Mouse (Mus musculus): Measurements from ENCODE around the gene Tulp2.
"Not testable (repeated sequence)": the region's sequence is repeated elsewhere in the genome, so short reads cannot be mapped to it uniquely, and the experiment has no call there.

The Tulp2 gene

DNA sequence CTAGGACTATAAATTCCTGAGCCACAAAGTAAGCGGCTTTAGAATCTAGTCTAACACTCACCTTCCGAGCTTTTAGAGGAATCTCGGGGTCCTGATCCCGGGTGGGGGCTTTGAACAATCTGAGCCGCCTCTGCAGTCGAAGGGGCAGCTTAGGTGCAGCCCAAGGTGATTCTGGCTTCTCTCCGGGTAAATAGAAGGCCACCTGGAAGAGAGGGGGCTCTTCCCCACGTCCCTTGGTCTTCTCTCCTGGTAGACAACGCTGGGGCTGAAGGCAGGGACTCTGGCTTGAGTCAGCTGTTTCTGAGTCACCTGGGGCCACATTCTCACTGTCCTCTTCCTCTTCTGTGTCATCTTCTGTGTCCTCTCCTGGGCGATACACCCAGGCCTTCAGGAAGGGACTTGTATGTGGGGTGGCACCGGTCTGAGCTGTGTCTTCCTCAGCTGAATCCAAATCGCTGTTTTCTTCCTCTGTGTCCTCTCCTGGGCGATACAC lies 42.0 kb downstream of the Tulp2 start:
- DNase-seq = no peak

DNA sequence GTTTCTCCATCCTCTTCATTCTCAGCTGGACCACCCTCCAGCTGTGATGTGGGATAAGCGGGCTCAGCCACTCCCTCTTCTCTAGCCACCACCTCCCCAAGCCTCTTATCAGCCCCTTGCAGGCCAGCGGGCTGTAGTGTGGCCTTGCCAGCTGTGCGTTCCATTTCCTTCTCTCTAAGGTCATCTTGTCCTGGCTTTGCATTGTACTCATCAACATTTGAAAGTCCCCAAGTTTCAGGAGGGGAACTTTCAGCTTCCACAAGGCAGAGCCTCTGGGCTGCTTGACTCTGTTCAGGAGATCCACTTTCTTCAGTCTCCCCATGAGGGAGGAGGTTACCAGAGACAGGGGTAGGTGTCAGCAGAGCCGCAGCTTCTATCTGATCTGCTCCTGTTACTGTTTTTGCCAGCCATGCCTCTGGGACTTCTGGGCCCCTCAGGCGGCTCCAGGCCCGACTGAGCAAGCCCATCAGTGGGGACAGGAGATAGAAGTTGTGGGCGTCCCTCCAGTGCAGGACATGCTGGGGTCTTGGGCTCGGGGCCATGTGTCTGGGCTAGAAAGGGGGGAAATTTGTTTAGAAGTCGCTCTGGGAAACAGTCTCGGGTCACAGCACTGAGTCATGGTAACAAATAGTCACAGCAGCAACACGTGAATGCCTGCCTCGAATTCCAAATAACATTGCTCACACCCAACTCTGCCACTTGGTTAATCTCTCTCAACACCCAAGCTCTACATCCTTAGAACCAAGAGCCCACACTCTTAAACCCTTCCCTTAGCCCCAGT lies 43.4 kb downstream of the Tulp2 start:
- DNase-seq = no peak

DNA sequence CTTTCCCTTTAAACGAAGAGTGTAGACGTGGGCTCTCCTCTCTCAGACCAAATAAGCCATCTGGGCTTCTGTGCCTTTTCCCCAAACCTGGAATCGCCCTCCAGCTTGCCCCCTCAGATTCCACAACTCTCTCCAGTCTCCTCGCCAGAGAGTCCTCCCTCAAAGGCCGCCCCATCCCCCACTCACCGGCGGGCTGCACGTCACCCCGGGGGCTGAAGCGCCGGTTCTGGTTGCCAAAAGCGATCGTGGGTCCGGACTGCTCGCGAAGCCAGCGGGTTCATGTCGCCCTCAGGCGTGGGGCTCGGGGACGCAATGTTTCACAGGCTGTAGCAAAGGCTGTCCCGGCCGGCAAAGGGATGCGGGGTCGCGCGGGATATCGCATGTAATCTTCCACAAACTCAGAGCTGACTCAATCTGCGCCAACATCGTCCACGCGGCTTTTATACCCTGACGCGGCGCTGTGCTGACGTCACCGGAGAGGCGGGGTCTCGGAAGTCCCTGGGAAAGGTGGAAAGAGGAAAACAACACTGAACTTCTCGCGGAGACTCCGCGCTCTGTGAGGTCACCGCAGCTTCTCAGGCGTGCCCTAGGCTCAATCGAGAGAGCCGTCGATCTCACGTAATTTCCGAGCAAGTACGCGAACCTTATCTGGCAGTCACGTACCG lies 44.3 kb downstream of the Tulp2 start, which contains the start of the genes Ppp1r15a and Plekha4:
Gene Ppp1r15a, minus strand, starts transcription at position 460 of the 665 bp plus-strand sequence.
Gene Plekha4, plus strand, starts transcription at position 522 of the 665 bp plus-strand sequence.
- peak; percentile 97 for DNase-seq

DNA sequence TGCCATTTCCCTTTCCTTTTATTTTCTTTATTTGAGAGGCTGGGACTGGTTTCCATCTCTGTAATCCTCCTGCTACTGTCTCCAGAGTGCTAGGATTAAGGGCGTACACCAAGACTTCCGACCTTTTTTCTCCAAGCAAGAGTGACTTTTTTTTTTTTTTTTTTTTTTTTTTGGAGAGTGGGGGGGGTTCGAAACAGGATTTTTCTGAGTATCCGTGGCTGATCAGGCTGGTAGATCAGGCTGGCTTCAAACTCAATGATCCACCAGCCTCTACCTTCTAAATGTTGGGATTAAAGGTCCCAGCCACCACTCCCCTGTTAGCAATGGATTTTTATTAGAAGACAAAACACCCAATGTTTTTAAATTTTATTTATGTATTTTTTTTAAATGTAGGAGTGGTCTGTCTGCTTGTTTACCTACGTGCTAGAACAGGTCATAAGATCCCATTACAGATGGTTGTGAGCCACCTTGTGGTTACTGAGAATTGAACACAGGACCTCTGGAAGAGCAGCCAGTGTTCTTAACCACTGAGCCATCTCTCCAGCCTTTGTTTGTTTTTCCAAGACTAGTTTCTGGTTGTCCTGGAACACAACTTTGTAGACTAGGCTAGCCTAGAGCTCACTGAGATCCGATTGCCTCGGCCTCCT lies 44.9 kb downstream of the Tulp2 start:
- DNase-seq = peak; percentile 36

DNA sequence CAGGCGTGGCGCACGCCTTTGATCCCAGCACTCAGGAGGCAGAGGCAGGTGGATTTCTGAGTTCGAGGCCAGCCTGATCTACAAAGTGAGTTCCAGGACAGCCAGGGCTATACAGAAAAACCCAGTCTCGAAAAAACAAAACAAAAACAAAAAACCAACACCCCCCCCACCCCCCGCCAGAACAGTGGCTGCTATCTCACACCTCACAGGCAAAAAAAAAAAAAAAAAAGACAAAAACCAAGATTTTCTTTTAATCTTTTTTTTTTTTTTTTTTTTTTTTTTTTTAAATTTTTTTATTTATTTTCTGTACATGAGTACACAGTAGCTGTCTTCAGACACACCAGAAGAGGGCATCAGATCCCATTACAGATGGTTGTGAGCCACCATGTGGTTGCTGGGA lies 45.5 kb downstream of the Tulp2 start:
- not testable (repeated sequence) for DNase-seq

DNA sequence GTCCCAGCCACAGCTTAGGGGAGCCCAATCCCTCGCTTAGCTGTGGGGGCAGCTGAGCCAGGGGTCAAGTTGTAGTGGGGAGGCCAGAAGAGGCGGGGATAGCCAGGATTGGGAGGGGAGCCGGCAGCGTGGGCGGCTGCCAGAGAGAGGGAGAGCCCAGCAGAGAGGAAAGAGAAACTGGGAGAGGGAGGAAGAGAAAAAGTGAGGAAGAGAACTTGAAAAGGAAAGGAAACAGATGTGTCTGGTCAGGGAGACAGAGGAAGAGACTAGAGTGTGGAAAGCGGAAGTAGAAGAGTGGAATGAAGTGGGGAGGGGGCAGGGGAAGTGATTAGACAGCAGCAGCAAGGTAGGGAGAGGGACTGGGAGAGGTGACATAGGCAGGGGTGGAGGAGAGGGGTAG lies 47.8 kb downstream of the Tulp2 start:
- DNase-seq = no peak

DNA sequence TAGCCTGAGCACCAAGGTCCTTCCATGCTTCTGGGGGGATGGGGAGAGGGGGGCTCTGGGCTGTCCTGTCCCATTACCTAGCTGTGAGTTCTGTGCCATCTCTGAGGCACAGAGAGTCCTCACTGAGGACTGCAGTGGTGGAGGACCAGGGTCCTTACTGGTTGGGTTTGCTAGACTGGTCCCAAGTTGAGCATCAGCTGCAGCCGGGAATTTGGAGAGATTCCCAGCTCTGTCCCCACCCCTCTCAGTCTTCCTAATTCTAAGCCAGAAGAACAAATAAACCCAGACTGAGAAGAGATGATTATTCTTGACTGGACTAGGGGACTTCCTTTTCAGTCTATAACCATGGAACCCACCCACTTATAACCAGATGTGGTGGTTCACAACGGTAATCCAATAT lies 49.0 kb downstream of the Tulp2 start:
- DNase-seq = no peak

DNA sequence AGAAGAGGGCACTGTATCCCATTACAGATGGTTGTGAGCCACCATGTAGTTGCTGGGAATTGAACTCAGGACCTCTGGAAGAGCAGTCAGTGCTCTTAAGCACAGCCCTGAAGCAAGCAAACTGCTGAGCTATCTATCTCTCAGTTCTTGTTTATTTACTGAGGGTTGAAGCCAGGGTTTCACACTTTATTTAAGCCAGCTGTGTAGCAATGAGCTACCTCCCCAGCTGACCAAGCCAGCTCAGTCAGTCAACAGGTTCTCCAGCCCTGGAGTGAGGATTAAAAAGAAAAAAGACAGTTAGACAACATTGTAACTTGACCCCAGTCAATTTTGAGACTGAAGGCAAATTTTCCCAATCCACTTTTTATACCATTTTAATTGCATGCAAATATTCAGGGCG lies 54.0 kb downstream of the Tulp2 start:
- no peak for DNase-seq

DNA sequence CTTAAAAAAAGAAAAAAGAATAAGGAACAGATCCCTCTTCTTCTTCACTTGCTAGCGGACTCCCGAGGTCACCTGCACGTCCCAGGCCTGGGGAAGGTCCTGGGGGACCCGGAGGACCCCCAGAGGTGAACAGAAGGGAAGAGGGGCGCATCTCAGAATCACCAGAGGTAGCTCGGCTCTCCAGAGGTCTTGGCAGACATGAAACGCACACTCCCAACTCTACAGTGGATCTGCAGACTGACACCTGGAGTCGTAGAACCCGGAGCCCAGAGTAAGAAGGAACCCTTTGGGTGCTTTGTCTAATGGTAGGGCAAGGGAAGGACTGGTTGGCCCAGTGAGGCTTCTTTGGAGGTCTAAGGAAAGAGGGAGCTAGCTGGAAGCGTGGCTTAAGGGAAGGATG lies 55.9 kb downstream of the Tulp2 start:
- DNase-seq = no peak

DNA sequence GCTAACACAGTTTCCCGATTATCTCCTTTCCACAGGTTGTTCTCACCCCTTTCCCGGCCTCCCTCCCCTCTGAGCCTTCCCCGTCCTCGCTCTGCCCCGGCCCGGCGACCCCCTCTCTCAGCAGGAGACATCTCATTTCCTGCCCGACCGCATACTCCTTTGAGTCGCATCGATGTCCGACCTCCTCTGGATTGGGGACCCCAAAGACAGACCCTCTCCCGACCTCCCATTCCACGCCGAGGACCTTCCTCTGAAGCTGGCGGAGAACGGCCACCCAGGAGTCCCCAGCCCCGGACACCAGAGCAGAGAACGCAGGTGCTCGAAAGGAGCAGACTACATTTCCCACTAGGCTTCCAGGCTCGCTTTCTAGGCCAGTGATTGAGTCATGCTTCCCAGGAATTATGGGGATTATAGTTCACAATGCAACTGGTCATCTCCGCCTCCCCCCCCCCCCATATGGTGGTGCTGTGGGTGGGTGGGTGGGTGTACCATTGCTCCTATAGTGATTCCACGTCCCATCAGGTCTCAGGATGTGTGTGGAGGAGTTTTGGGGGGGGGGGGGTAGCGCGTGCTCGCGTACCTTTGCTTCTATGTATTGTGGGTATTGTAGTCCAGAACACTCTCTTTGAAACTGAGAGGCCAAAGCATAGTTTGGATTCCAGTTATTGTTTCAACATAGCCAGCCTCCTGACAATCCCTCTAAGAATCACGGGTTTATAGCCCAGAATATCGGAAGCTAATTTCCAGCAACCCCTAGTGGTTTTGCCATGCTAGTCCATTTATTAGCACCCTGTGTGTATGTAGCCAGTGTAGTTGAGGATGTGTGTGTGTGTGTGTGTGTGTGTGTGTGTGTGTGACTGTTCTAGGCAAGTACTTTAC lies 56.7 kb downstream of the Tulp2 start:
- DNase-seq = no peak

DNA sequence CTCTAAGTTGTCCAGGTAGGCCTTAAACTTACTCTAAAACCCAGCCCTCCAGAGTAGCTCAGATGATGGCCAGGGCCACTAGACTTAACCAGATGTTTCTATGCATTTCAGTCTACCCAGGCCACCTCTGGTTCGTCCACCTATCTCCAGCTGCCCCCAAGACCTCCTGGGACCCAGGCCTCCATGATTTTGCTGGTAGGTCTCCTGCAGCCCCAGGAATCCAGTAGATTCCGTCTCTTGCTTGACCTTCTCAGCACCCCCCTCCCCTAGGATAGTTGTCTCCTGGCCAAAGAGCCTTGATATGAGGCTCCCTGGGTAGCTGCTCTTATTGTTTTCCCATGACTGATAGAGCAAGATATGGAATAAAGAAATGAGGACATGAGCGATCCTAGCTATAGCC lies 57.4 kb downstream of the Tulp2 start:
- no peak for DNase-seq

DNA sequence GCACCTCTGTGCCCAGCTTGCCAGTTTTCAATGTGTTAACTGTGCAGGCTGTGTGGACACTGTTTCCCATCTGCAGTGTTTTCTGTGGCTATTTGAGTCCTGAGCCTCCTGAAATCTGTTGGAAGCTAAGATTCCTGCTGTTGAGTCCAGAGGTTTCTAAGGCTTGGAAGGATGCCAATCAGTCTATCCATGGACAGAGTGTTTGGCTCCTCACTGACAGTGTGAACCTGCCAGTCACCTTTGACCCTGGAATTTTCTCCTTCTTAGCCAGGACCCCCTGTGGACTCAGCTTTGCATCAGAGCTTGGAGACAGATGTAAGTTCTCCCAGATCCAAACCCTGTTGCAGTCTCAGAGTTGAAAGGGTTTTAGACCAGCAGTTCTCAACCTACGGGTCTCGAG lies 58.5 kb downstream of the Tulp2 start:
- DNase-seq = no peak

DNA sequence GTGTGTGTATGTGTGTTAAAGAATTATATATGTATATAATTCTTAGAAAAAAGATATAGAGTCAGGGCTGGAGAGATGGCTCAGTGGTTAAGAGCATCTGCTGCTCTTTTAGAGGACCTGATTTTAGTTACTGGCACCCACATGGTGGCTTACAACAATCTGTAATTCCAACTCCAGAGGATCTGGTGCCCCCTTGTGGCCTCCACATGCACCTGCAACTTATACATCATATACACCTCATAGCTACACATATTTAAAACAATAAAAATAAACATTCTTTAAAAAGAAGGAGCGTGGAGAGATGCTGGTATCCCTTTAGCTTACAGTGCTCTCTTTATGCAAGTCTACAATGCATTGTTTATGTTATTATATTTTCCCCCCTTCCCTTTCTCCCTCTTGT lies 62.8 kb downstream of the Tulp2 start:
- DNase-seq = no peak

DNA sequence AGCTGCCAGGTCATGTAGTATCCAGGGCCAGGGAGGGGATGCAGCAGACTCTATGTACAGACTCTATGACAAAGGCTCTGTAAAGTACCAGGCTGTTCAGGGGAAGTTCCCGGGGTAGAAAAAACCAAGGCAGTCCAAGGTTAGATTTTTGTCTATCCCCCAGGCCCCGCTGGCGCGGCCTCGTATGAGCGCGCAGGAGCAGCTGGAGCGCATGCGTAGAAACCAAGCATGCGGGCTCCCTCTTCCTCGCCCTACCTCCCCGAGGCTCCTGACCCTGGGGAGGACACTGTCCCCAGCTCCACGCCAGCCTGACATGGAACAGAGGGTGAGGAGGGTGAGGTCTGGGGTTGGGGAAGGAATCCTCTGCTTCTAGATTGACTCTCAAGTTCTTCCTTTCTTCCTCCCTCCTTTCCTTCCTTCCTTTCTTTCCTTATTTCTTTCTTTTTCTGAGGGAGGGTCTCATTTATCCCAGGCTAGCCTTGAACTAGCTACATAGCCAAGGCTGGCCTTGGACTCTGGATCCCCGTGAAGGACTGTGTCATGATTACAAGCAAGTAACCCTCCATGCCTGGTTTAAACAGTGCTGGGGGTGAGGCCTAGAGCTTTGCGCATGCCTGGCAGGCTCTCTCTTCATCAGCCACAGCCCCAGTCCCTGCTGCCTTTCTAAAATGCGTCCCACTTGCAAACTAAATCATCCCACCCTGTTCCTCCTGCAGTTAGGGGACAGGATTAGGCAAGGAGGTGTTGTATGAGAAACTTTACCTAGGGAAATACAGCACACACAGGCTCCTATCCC lies 68.2 kb downstream of the Tulp2 start:
- no peak for DNase-seq

DNA sequence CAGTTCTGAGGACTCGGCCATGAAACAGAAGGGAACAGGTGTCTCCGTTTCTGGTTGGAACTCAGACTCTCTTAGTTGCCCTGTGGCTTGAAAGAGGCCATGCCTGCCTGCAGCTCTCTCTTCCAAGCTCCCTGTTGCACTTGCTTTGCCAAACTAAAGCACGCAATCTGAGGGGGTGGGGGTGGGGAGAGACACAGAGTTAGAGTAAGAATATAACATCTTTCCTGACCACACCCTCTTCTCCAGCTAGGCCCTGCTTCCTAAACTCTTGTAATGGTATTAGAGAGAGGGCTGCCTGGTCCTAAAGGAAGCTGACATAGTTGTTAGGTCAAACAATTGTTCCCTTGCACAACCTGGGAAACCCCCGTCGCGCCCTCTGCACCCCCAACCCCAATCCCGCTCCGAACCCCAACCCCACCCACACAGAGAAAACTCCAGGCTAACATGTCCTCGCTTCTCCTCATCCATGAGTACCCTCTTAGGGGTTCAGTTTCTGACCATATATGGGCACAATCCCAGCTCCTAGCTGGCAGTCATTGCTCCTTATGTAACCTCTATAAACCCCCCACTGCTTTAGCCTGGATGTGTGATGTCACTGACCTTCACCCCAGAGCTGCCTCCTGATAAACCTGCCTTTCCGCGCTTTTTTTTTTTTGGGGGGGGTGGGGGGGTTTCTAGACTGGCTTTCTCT lies 69.3 kb downstream of the Tulp2 start:
- no peak for DNase-seq

DNA sequence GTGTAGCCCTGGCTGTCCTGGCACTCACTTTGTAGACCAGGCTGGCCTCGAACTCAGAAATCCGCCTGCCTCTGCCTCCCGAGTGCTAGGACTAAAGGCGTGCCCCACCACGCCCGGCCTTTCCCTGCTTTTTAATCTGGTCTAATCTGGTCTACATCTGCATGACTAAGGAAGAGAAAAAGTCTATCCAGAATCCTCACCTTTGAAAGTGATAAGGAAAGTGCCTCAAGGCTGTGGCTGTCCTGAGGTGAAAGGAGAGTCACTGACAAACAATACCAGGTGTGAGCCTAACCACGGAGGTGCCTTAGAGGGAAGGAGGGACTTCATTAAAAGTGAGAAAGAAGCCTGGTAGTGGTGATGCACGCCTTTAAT lies 69.8 kb downstream of the Tulp2 start:
- no peak for DNase-seq

DNA sequence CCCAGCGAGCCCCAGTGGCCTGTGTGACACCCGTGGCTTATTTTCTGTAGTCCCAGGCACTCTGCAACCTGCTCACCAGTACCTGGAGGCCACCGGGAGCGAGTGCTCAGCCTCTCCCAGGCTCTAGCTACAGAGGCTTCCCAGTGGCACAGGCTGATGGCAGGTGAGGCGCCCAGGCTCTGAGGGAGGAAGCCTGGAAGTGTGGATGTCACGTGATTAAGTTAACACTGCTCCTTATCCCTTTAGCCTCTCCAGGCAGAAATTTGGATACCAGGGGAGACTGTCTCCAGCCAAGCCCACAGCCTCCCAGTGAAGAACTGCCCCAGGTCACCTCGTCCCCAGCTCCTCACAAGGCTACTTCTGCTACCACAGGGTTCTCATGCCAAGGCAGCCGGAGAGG lies 71.8 kb downstream of the Tulp2 start:
- no peak for DNase-seq

DNA sequence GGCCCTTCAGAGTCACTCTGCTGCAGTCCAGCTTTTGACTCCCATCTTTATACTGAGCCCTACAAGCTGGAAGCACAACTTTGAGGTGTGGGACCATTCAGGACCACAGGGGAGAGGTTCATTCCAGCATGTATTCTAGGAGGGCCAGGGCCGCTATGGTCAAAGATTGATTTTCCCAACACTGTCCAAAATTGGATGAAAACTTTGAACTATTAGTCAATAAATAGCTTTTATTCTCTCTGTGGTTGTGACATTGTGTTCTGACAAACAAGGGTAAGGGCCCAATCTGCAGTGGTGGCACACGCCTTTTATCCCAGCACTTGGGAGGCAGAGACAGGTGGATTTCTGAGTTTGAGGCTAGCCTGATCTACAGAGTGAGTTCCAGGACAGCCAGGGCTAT lies 72.3 kb downstream of the Tulp2 start:
- no peak for DNase-seq

DNA sequence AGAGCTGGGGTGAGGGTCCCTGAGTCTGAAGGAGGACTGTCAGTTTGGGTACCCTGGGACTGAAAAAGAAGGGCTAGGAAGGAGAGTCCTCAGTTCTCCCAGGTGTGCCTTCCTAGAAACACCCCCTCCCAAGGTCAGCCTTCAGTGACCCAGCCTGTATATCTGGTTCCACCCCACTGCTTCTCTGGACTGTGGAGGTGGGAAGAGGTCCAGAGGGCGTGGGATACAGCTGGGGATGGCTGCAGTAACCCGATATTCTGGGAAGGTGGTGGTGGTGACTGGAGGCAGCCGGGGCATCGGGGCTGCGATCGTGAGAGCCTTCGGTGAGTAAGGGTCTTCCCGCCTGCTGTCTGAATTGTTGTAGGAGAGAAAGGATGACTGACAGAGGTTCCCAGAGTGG lies 73.1 kb downstream of the Tulp2 start, which contains the start of gene Hsd17b14:
Gene Hsd17b14, plus strand, starts transcription at position 150 of the 400 bp plus-strand sequence.
- DNase-seq = no peak

DNA sequence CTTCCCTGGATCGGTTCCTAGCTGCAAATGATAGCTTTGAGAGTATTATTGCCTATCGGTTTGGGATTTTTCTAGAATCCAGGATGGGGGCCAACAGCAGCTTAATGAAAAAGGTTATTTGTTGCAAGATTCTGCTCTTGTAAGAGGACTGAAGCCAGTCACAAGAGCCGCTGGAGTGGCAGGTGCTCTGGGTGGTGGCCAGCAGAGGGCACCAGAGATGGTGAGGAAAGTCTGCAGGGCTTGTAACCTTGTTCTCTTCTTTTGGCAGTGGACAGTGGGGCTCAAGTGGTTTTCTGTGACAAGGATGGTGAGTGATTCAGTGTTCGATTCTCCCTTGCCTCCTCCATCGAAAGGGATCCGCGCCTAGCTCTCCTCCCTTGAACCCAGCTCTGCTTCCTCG lies 74.1 kb downstream of the Tulp2 start:
- peak; percentile 83 for DNase-seq

DNA sequence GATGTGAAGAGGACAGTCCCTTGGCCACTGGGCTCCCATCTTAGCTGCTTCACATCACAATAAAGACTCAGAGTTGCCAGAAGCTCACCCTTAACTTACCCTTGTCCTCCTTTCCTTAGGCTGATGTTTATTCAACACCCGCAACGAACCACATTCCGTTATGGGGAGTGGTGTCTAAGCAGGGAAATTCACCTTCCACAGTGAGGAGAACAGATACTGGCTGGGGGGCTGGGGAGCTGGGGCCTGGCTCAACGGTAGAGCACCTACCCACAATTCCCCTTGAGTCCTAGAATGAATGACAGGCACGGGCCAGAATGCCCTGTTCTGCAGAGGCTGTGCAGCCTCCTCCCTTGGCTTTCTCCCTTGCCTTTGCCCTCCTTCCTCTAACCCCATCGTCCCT lies 77.2 kb downstream of the Tulp2 start:
- no peak for DNase-seq
